Mouse (Mus musculus) embryonic facial prominence, embryonic 11.5 days (tissue): ENCODE results near the gene Hadha. TPM values are rescaled to one million over a fixed set of nuclear protein-coding genes. Genes with fewer than 3 reads are reported as not detected.

Experiments used
- ATAC-seq: fragments of 200-750 bp; cut with Nextera tagmentation; replicated peaks from 2 replicates; pipeline ENCODE4 v1.8.0; 2017; ENCODE audit warnings: low read depth; ENCODE audit not compliant: insufficient number of reproducible peaks, low FRiP score, low TSS enrichment
- DNase-seq: peaks from one replicate; pipeline ENCODE4 v3.0.0-alpha.2; 2015; ENCODE audit warnings: low spot score
- H3K27ac ChIP-seq: fragments of 300-500 bp; sonication (generic); replicated peaks from 2 replicates; pipeline ENCODE4 v1.5.1; 2014; ENCODE audit warnings: mild to moderate bottlenecking, low read depth, low read length, control low read depth
- H3K27me3 ChIP-seq: fragments of 300-500 bp; sonication (generic); 2 replicates; pipeline ENCODE4 v1.6.1; 2014; ENCODE audit warnings: mild to moderate bottlenecking, low read length, moderate library complexity, mixed read lengths; ENCODE audit not compliant: control insufficient read depth, insufficient read depth
- H3K36me3 ChIP-seq: fragments of 300-500 bp; sonication (generic); replicated peaks from 2 replicates; pipeline ENCODE4 v1.6.1; 2014; ENCODE audit warnings: low read depth, mild to moderate bottlenecking, low read length, moderate library complexity, mixed read lengths; ENCODE audit not compliant: control insufficient read depth, insufficient read depth
- H3K4me1 ChIP-seq: fragments of 300-500 bp; sonication (generic); 2 replicates; pipeline ENCODE4 v1.6.1; 2014; ENCODE audit warnings: low read length, mixed read lengths; ENCODE audit not compliant: control insufficient read depth, insufficient read depth
- H3K4me2 ChIP-seq: fragments of 300-500 bp; sonication (generic); 2 replicates; pipeline ENCODE4 v1.6.1; 2014; ENCODE audit warnings: low read depth, mild to moderate bottlenecking, control low read depth, low read length, moderate library complexity
- H3K4me3 ChIP-seq: fragments of 300-500 bp; sonication (generic); 2 replicates; pipeline ENCODE4 v1.5.1; 2014; ENCODE audit warnings: low read depth, low read length, control low read depth
- H3K9ac ChIP-seq: fragments of 300-500 bp; sonication (generic); replicated peaks from 2 replicates; pipeline ENCODE4 v1.6.1; 2014; ENCODE audit warnings: mild to moderate bottlenecking, control low read depth, low read length
- H3K9me3 ChIP-seq: fragments of 300-500 bp; sonication (generic); replicated peaks from 2 replicates; pipeline ENCODE4 v1.6.1; 2016; ENCODE audit warnings: mild to moderate bottlenecking, low read length, inconsistent platforms, mixed read lengths; ENCODE audit not compliant: control insufficient read depth
- WGBS: fragments of 180-500 bp; shearing (Covaris S2); extraction: QIAGEN DNeasy Blood & Tissue Kit; methylation state at CpG from one replicate; pipeline ENCODE4 v1.1.7; 2014; 5-methylcytosine and 5-hydroxymethylcytosine counted together
- polyA plus RNA-seq: library from polyadenylated mRNA; unstranded; fragments of >200 nt; fragmentation: Nextera tagmentation; extraction: Ambion mirVana; gene quantifications from 2 replicates; pipeline ENCODE4 v1.2.1, GENCODE M21; 2014

Hadha gene
- 101 and 102 TPM in 2 replicates for polyA plus RNA-seq

GRCm38 (mm10) chr5:30154474-30155394 lies at the start of gene Hadha, which contains the start of gene Hadhb:
Hadha (minus strand) TSS chr5:30155162.
Hadhb (plus strand) TSS chr5:30155248.
- Histone ChIP-seq H3K9ac (peak within 1 kb of the TSS; percentile 72), H3K36me3 (no peaks in the 10 kb centered on the region), H3K4me2 (peak within 1 kb of the TSS; percentile 74), H3K27me3 (no peaks in the 10 kb centered on the region), H3K9me3 (no peaks in the 10 kb centered on the region), H3K27ac (peak within 1 kb of the TSS; percentile 68), H3K4me3 (peak within 1 kb of the TSS; percentile 89), H3K4me1 (no peaks in the 10 kb centered on the region)
- ATAC-seq, result peak; percentile 92
- DNase-seq, result peak; percentile 90
- 0% methylated on average over 53 of the region's 53 CpGs for WGBS

GRCm38 (mm10) chr5:30204441-30204840 lies 49.5 kb upstream of the Hadha start:
- no peak overlapping the region for H3K27ac ChIP-seq
- H3K4me2 ChIP-seq, result no peak overlapping the region
- no peak overlapping the region for H3K4me3 ChIP-seq
- no peaks in the 10 kb centered on the region for H3K27me3 ChIP-seq
- H3K9me3 ChIP-seq, result no peaks in the 10 kb centered on the region
- H3K36me3 ChIP-seq, result no peaks in the 10 kb centered on the region
- ATAC-seq (no peak), DNase-seq (no peak)
- 27% methylated on average over 1 of the region's 1 CpGs for WGBS
- H3K4me1 ChIP-seq, result no peaks in the 10 kb centered on the region
- H3K9ac ChIP-seq, result no peak overlapping the region

- Histone ChIP-seq H3K9me3 (no peaks in the 10 kb centered on the region), H3K4me1 (no peaks in the 10 kb centered on the region), H3K27me3 (no peaks in the 10 kb centered on the region), H3K4me3 (no peak overlapping the region), H3K36me3 (no peaks in the 10 kb centered on the region), H3K27ac (no peak overlapping the region), H3K4me2 (no peak overlapping the region), H3K9ac (no peak overlapping the region)
- DNase-seq, result no peak
- no peak for ATAC-seq
- 77% methylated on average over 10 of the region's 10 CpGs for WGBS
Observed at GRCm38 (mm10) chr5:30203216-30203885, 48.4 kb upstream of the Hadha start.

GRCm38 (mm10) chr5:30202221-30202620 lies 47.3 kb upstream of the Hadha start:
- Histone ChIP-seq H3K4me2 (no peak overlapping the region), H3K4me3 (no peak overlapping the region), H3K36me3 (no peaks in the 10 kb centered on the region), H3K27ac (no peak overlapping the region), H3K9ac (no peak overlapping the region), H3K9me3 (no peaks in the 10 kb centered on the region), H3K27me3 (no peaks in the 10 kb centered on the region), H3K4me1 (no peaks in the 10 kb centered on the region)
- WGBS, result 88% methylated on average over 7 of the region's 7 CpGs
- DNase-seq, result no peak
- ATAC-seq, result no peak

- no peak overlapping the region for H3K9ac ChIP-seq
- H3K4me3 ChIP-seq, result no peak overlapping the region
- ATAC-seq, result no peak
- peak; percentile 59 for DNase-seq
- no peak overlapping the region for H3K27ac ChIP-seq
- H3K9me3 ChIP-seq, result no peaks in the 10 kb centered on the region
- H3K4me1 ChIP-seq, result no peaks in the 10 kb centered on the region
- 51% methylated on average over 5 of the region's 5 CpGs for WGBS
- H3K36me3 ChIP-seq, result no peaks in the 10 kb centered on the region
- H3K4me2 ChIP-seq, result no peak overlapping the region
- no peaks in the 10 kb centered on the region for H3K27me3 ChIP-seq
Observed at GRCm38 (mm10) chr5:30201521-30201920, 46.6 kb upstream of the Hadha start.

GRCm38 (mm10) chr5:30198257-30198656 lies 43.3 kb upstream of the Hadha start:
- no peak overlapping the region for H3K9ac ChIP-seq

GRCm38 (mm10) chr5:30195340-30195739 lies 40.4 kb upstream of the Hadha start:
- H3K9ac ChIP-seq, result no peak overlapping the region
- H3K4me2 ChIP-seq, result no peak overlapping the region
- ATAC-seq, result no peak
- no peaks in the 10 kb centered on the region for H3K4me1 ChIP-seq
- no peak for DNase-seq
- no peaks in the 10 kb centered on the region for H3K9me3 ChIP-seq
- H3K27ac ChIP-seq, result no peak overlapping the region
- 86% methylated on average over 5 of the region's 5 CpGs for WGBS
- no peak overlapping the region for H3K4me3 ChIP-seq
- H3K36me3 ChIP-seq, result no peaks in the 10 kb centered on the region
- no peaks in the 10 kb centered on the region; the same call in 1 of the 2 replicates for H3K27me3 ChIP-seq

More at GRCm38 (mm10) chr5:30198257-30198656, 43.3 kb upstream of the Hadha start:
- Histone ChIP-seq H3K9me3 (no peaks in the 10 kb centered on the region), H3K27ac (no peak overlapping the region), H3K4me1 (no peaks in the 10 kb centered on the region), H3K4me3 (no peak overlapping the region), H3K27me3 (no peaks in the 10 kb centered on the region; the same call in 1 of the 2 replicates), H3K4me2 (no peak overlapping the region), H3K36me3 (no peaks in the 10 kb centered on the region)
- DNase-seq (no peak), ATAC-seq (no peak)
- whole genome bisulfite sequencing, result 79% methylated on average over 7 of the region's 7 CpGs

- H3K27ac ChIP-seq, result no peak overlapping the region
- ATAC-seq, result no peak
- WGBS, result 86% methylated on average over 1 of the region's 1 CpGs
Observed at GRCm38 (mm10) chr5:30192452-30192851, 37.5 kb upstream of the Hadha start.

More at GRCm38 (mm10) chr5:30192452-30192851, 37.5 kb upstream of the Hadha start:
- Histone ChIP-seq H3K4me3 (no peak overlapping the region), H3K4me2 (no peak overlapping the region), H3K9me3 (no peaks in the 10 kb centered on the region), H3K27me3 (no peaks in the 10 kb centered on the region; the same call in 1 of the 2 replicates), H3K9ac (no peak overlapping the region), H3K36me3 (no peaks in the 10 kb centered on the region), H3K4me1 (no peaks in the 10 kb centered on the region)
- DNase-seq, result peak; percentile 30
